Mouse (Mus musculus) neural tube, embryonic 13.5 days (tissue): ENCODE measurements around the gene Ovol1. TPM values are rescaled to one million over a fixed set of nuclear protein-coding genes. Genes with fewer than 3 reads are reported as not detected.
A peak's percentile ranks its signal among the peaks of the same experiment; 100 is the strongest.

ENCODE experiments used
- ATAC-seq: fragments of 200-750 bp; cut with Nextera tagmentation; 2 replicates; pipeline ENCODE4 v1.8.0; 2017; ENCODE audit warnings: low read depth, mild to moderate bottlenecking, moderate TSS enrichment, moderate library complexity
- H3K27ac ChIP-seq: fragments of 300-500 bp; sonication (generic); replicated peaks from 2 replicates; pipeline ENCODE4 v1.5.1; 2015; ENCODE audit warnings: moderate library complexity, mild to moderate bottlenecking, inconsistent platforms
- H3K27me3 ChIP-seq: fragments of 300-500 bp; sonication (generic); 2 replicates; pipeline ENCODE4 v1.6.1; 2015; ENCODE audit warnings: mild to moderate bottlenecking, inconsistent platforms
- H3K36me3 ChIP-seq: fragments of 300-500 bp; sonication (generic); 2 replicates; pipeline ENCODE4 v1.6.1; 2015; ENCODE audit warnings: mild to moderate bottlenecking, inconsistent platforms
- H3K4me1 ChIP-seq: fragments of 300-500 bp; sonication (generic); replicated peaks from 2 replicates; pipeline ENCODE4 v1.6.1; 2015; ENCODE audit warnings: inconsistent platforms
- H3K4me2 ChIP-seq: fragments of 300-500 bp; sonication (generic); 2 replicates; pipeline ENCODE4 v1.6.1; 2015; ENCODE audit warnings: inconsistent platforms, mild to moderate bottlenecking, moderate library complexity
- H3K4me3 ChIP-seq: fragments of 300-500 bp; sonication (generic); 2 replicates; pipeline ENCODE4 v1.5.1; 2015; ENCODE audit warnings: mild to moderate bottlenecking, inconsistent platforms
- H3K9ac ChIP-seq: fragments of 300-500 bp; sonication (generic); 2 replicates; pipeline ENCODE4 v1.6.1; 2015; ENCODE audit warnings: moderate library complexity, mild to moderate bottlenecking, inconsistent platforms
- H3K9me3 ChIP-seq: fragments of 300-500 bp; sonication (generic); 2 replicates; pipeline ENCODE4 v1.6.1; 2016; ENCODE audit warnings: inconsistent platforms
- WGBS: fragments of 180-500 bp; shearing (Covaris S2); methylation state at CpG from one replicate; pipeline ENCODE4 v1.1.7; 2015; 5-methylcytosine and 5-hydroxymethylcytosine counted together
- polyA plus RNA-seq: library from polyadenylated mRNA; unstranded; fragments of >200 nt; fragmentation: Nextera tagmentation; extraction: Ambion mirVana; gene quantifications from 2 replicates; pipeline ENCODE4 v1.2.1, GENCODE M21; 2015

Ovol1 gene
- 0.11 TPM in 1 of 2 replicates, not detected in the other for polyA plus RNA-seq

GRCm38 (mm10) chr19:5560457-5561041, at the start of gene Ovol1:
TSS of gene Ovol1 (minus strand) at chr19:5560646.
- H3K4me1 ChIP-seq: peaks cover 20% of the 10 kb centered on the region
- WGBS: 1% methylated on average over 57 of the region's 57 CpGs
- ATAC-seq: no peak
- H3K4me3 ChIP-seq: peak within 1 kb of the TSS; percentile 29
- H3K4me2 ChIP-seq: peak within 1 kb of the TSS; percentile 59
- H3K27me3 ChIP-seq: peaks cover 100% of the 10 kb centered on the region
- H3K9me3 ChIP-seq: no peaks in the 10 kb centered on the region
- H3K36me3 ChIP-seq: no peaks in the 10 kb centered on the region
- H3K27ac ChIP-seq: no peak within 1 kb of the TSS
- H3K9ac ChIP-seq: peak within 1 kb of the TSS; percentile 55

- WGBS: under 1% methylated on average over 53 of the region's 55 CpGs
- Histone ChIP-seq H3K4me1 (peaks cover 31% of the 10 kb centered on the region), H3K9ac (peak within 1 kb of the TSS; percentile 85), H3K9me3 (no peaks in the 10 kb centered on the region), H3K36me3 (peaks cover 42% of the 10 kb centered on the region), H3K4me3 (peak within 1 kb of the TSS; percentile 58), H3K27me3 (peaks cover 9% of the 10 kb centered on the region; the same call in 1 of the 2 replicates), H3K27ac (peak within 1 kb of the TSS; percentile 98), H3K4me2 (peak within 1 kb of the TSS; percentile 76)
- ATAC-seq: peak; percentile 93
These were observed 49.3 kb upstream of the Ovol1 start, which contains the start of gene Kat5 for GRCm38 (mm10) chr19:5609547-5610404. TSS of gene Kat5 (minus strand) at chr19:5610237.

GRCm38 (mm10) chr19:5609171-5609546, 48.7 kb upstream of the Ovol1 start:
- Histone ChIP-seq H3K4me3 (peak overlapping the region; percentile 58), H3K4me2 (peak overlapping the region; percentile 76), H3K9me3 (no peaks in the 10 kb centered on the region), H3K36me3 (peaks cover 48% of the 10 kb centered on the region), H3K4me1 (peaks cover 31% of the 10 kb centered on the region), H3K9ac (peak overlapping the region; percentile 85), H3K27me3 (peaks cover 9% of the 10 kb centered on the region; the same call in 1 of the 2 replicates), H3K27ac (peak overlapping the region; percentile 98)
- 66% methylated on average over 10 of the region's 10 CpGs for whole genome bisulfite sequencing
- ATAC-seq: no peak

- Histone ChIP-seq H3K9ac (peak overlapping the region; percentile 85), H3K36me3 (peaks cover 52% of the 10 kb centered on the region), H3K4me2 (peak overlapping the region; percentile 76), H3K9me3 (no peaks in the 10 kb centered on the region), H3K27ac (peak overlapping the region; percentile 98), H3K27me3 (peaks cover 5% of the 10 kb centered on the region; the same call in 1 of the 2 replicates), H3K4me1 (peaks cover 34% of the 10 kb centered on the region), H3K4me3 (peak overlapping the region; percentile 58)
- no peak for ATAC-seq
- 93% methylated on average over 13 of the region's 13 CpGs for WGBS
These were observed 48.3 kb upstream of the Ovol1 start for GRCm38 (mm10) chr19:5608707-5609106.

- WGBS: 96% methylated on average over 26 of the region's 26 CpGs
- H3K4me3 ChIP-seq: no peak overlapping the region
- H3K27ac ChIP-seq: no peak overlapping the region
- peak overlapping the region; percentile 76; the same call in 1 of the 2 replicates for H3K4me2 ChIP-seq
- H3K4me1 ChIP-seq: peaks cover 43% of the 10 kb centered on the region
- peaks cover 61% of the 10 kb centered on the region for H3K36me3 ChIP-seq
- H3K27me3 ChIP-seq: no peaks in the 10 kb centered on the region
- no peaks in the 10 kb centered on the region for H3K9me3 ChIP-seq
- no peak for ATAC-seq
- peak overlapping the region; percentile 85; the same call in 1 of the 2 replicates for H3K9ac ChIP-seq
These were observed 47.4 kb upstream of the Ovol1 start for GRCm38 (mm10) chr19:5607705-5608410.

GRCm38 (mm10) chr19:5606196-5606595, 45.8 kb upstream of the Ovol1 start:
- no peaks in the 10 kb centered on the region for H3K9me3 ChIP-seq
- peaks cover 63% of the 10 kb centered on the region for H3K36me3 ChIP-seq
- 82% methylated on average over 8 of the region's 8 CpGs for WGBS
- no peak for ATAC-seq
- no peak overlapping the region for H3K9ac ChIP-seq
- no peak overlapping the region for H3K4me2 ChIP-seq
- no peak overlapping the region for H3K27ac ChIP-seq
- peaks cover 49% of the 10 kb centered on the region for H3K4me1 ChIP-seq
- H3K27me3 ChIP-seq: no peaks in the 10 kb centered on the region
- H3K4me3 ChIP-seq: no peak overlapping the region

GRCm38 (mm10) chr19:5605126-5605525, 44.7 kb upstream of the Ovol1 start:
- Histone ChIP-seq H3K36me3 (peaks cover 63% of the 10 kb centered on the region), H3K27me3 (no peaks in the 10 kb centered on the region), H3K4me1 (peaks cover 40% of the 10 kb centered on the region), H3K27ac (no peak overlapping the region), H3K4me2 (no peak overlapping the region), H3K4me3 (no peak overlapping the region), H3K9ac (no peak overlapping the region), H3K9me3 (no peaks in the 10 kb centered on the region)
- ATAC-seq: no peak
- 96% methylated on average over 7 of the region's 7 CpGs for WGBS

- ATAC-seq: no peak
- Histone ChIP-seq H3K4me3 (no peak overlapping the region), H3K4me1 (peaks cover 33% of the 10 kb centered on the region), H3K27ac (no peak overlapping the region), H3K36me3 (peaks cover 60% of the 10 kb centered on the region), H3K9me3 (no peaks in the 10 kb centered on the region), H3K4me2 (no peak overlapping the region), H3K27me3 (no peaks in the 10 kb centered on the region), H3K9ac (peak overlapping the region; percentile 94; the same call in 1 of the 2 replicates)
- WGBS: 89% methylated on average over 7 of the region's 7 CpGs
These were observed 43.2 kb upstream of the Ovol1 start for GRCm38 (mm10) chr19:5603664-5604063.

GRCm38 (mm10) chr19:5601752-5602541, 41.5 kb upstream of the Ovol1 start, which contains the start of gene Rnaseh2c:
TSS of gene Rnaseh2c (plus strand) at chr19:5601873.
- Histone ChIP-seq H3K27ac (peak within 1 kb of the TSS; percentile 85), H3K9ac (peak within 1 kb of the TSS; percentile 94), H3K4me1 (peaks cover 19% of the 10 kb centered on the region), H3K27me3 (no peaks in the 10 kb centered on the region), H3K36me3 (peaks cover 43% of the 10 kb centered on the region), H3K4me2 (peak within 1 kb of the TSS; percentile 89), H3K9me3 (no peaks in the 10 kb centered on the region), H3K4me3 (peak within 1 kb of the TSS; percentile 74)
- WGBS: under 1% methylated on average over 64 of the region's 64 CpGs
- ATAC-seq: peak; percentile 90

- Histone ChIP-seq H3K9me3 (no peaks in the 10 kb centered on the region), H3K27me3 (no peaks in the 10 kb centered on the region), H3K27ac (no peak overlapping the region), H3K9ac (no peak overlapping the region), H3K4me1 (peaks cover 19% of the 10 kb centered on the region), H3K4me3 (no peak overlapping the region), H3K4me2 (no peak overlapping the region), H3K36me3 (peaks cover 16% of the 10 kb centered on the region)
- WGBS: 86% methylated on average over 4 of the region's 4 CpGs
- no peak for ATAC-seq
These were observed 38.8 kb upstream of the Ovol1 start for GRCm38 (mm10) chr19:5599224-5599623.

- Histone ChIP-seq H3K4me2 (no peak overlapping the region), H3K9me3 (no peaks in the 10 kb centered on the region), H3K27me3 (no peaks in the 10 kb centered on the region), H3K4me3 (no peak overlapping the region), H3K27ac (no peak overlapping the region), H3K9ac (no peak overlapping the region), H3K4me1 (no peaks in the 10 kb centered on the region), H3K36me3 (no peaks in the 10 kb centered on the region)
- no peak for ATAC-seq
- WGBS: 94% methylated on average over 6 of the region's 6 CpGs
These were observed 31.4 kb upstream of the Ovol1 start for GRCm38 (mm10) chr19:5591888-5592287.
